Mouse (Mus musculus): ENCODE data around the gene Slc39a3.
"Not testable (repeated sequence)": the region's sequence is repeated elsewhere in the genome, so short reads cannot be mapped to it uniquely, and the experiment has no call there.

The Slc39a3 gene

GRCm38 (mm10) chr10:81045246-81045645 lies 8.0 kb upstream of the Slc39a3 start:
- not testable (repeated sequence) for DNase-seq (ENCODE audit: low spot score)

DNA sequence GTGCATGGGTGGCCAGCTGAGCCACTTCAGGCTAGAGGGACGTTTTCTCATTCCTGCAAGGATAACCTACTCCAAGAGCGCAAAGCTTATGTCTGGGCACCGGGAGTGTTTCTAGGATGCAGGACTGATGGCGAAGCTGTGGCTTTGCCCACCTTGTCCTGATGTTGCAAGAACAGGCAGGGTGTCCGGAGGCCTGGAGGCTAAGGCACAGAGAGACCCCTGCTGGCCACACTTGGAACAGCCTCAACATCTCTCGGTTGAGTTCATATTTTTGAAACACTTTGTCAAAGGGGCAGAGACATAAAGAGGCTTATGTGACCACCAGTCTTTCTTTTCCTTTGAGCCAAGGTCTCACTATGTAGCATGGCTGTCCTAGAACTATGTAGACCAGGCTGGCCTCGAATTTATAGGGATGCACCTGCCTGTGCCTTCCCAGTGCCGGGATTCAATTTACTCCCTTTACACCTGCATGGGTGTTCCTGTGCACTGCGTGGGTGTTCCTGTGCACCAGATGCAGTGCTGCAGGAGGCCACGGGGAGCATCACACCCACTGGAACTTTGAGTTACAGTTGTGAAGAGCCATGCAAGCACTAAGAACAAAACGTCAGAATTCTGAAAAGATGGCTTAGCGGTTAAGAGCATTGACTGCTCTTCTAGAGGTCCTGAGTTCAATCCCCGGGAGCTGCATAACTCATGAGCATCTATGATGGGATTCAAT lies 4.4 kb upstream of the Slc39a3 start:
- peak; percentile 38 for DNase-seq (ENCODE audit: low spot score)

DNA sequence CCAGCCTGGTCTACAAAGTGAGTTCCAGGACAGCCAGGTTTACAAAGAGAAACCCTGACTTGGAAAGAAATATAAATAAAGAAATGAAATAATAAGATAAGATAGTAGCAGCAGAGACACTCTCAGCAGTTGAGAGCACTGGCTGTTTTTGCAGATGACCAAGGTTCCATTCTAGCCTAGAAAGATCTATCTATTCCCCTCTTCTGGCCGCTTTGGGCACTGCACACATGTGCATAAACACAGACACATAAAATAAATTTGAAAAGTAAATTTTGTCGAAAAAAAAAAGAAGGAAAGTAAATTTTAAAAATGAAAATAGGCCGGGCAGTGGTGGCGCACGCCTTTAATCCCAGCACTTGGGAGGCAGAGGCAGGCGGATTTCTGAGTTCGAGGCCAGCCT lies 975 bp downstream of the Slc39a3 start:
- no peak for DNase-seq (ENCODE audit: low spot score)

DNA sequence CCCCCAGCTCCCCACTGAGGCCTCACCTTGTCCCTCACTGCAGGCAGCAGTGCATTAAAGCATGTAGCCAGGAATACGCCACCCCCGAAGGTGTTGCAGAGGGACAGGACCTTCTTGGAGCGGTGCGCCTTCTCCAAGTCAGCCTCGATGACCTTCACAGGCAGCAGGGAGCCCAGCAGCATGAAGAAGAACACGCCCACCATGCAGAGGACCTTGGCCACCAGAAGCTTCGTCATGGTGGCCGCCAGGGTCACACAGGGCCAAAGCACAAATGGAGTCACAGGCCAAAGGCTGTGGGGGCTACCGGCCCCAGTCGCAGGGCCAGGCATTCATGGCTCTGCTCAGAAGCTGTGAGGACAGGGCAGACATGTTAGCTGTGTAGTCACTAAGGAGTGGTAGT lies 3.6 kb downstream of the Slc39a3 start:
- DNase-seq (ENCODE audit: low spot score) = no peak

DNA sequence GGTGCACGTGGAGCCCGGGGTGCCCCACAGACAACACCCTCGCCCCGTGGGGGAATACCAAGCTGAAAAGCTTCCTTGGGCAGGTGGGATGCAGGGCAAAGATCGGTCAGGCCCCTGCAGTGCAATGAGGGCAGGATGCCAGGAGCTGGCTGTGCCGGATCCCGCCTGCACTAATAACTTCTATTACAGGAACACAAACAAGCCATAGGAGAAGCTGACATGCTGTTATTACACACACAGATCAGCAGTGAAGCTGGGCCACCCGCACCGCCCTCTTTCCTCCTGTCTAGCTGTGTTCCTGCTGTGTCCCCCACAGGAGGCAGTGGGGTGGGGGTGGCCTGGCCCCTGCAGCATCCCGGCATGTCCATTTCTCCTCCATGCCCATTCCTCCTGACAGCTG lies 8.2 kb downstream of the Slc39a3 start:
- DNase-seq (ENCODE audit: low spot score) = no peak

DNA sequence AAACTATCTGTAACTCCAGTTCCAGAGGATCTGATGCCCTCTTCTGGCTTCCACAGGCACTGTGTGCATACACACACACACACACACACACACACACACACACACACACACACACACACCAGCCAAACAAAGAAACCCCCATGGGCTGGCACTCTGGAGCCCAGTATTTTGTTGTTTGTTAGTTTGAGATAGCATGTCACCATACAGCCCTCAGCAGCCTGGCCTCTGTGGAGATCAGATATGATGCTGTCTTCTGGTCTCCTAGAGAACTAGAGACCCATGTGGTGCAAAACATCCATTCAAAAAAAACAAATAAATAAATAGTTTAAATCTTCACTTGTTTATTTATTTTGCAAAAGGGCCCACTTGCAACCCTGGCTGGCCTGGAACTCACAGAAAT lies 9.0 kb downstream of the Slc39a3 start:
- DNase-seq (ENCODE audit: low spot score) = no peak

DNA sequence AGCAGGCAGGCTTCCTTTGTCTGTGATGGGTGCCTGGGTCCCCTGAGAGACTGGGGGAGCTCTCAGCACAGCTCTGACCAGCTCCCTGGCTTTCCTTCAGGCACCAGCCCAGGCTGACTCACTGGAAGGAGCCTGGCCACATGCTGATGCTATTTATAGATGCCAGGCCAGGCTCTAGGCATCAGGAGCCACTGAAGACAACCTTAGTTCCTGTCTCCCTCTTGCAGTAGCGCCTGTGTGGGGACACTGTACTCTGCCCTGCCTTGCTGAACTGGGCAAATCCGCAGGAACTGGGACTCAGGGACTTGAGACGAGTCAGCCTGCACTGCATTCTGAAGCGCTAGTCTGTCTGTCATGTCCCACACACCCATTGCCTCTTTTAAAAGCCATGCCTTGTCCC lies 9.9 kb downstream of the Slc39a3 start:
- DNase-seq (ENCODE audit: low spot score) = no peak

DNA sequence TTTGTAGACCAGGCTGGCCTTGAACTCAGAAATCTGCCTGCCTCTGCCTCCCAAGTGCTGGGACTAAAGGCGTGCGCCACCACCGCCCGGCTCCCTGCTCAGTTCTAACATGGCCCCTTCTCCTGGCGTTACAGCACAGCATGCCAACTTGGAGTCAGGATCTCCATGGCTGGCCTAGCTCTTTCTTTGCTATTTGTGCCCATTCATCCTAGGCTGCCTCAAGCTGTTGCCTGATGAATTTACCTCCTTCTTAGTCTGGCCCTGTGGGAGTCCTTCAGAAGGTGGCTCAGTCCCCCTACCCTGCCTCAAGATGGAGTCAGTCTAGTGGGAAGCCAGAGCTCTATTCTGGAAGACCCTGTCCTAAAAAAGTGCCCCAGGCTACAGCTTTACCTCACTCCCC lies 10.4 kb downstream of the Slc39a3 start:
- DNase-seq (ENCODE audit: low spot score) = no peak

DNA sequence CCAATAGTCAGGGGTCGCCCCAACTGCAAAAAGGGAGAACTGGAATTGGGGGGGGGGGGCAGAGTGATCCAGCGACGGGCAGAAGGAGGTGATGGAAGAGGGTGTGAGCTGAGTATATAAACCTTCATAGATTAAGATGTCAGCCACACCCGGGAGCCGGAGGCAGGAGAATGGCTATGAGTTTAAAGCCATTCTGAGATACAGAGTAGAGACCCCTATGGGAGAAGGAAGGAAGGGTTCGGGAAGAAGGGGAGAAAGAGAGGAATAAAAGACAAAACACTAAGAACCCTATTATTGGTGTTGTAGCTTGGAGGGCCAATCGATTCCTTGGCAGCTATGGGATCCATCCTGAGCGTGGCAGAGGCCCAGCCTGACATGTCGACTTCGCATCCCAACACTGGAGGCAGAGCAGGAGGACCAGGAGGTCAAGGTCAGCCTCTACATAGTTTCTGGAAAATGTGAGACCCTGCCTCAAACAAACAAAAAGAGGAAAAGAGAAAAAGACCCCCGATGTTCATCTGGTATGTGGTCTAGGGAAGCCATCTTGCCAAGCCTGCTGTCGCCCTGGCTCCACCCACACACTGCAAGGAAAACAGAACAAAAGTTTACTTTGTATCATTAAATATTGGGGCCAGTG lies 11.5 kb downstream of the Slc39a3 start, which contains the start of gene Diras1:
Gene Diras1, minus strand, starts transcription at position 24 of the 637 bp plus-strand sequence.
- DNase-seq (ENCODE audit: low spot score) = no peak

- DNase-seq (ENCODE audit: low spot score) = no peak
Observed at GRCm38 (mm10) chr10:81025047-81025621, 12.1 kb downstream of the Slc39a3 start.

GRCm38 (mm10) chr10:81024346-81024937 lies 12.8 kb downstream of the Slc39a3 start:
- DNase-seq (ENCODE audit: low spot score) = no peak

- DNase-seq (ENCODE audit: low spot score) = no peak
Observed at GRCm38 (mm10) chr10:81022744-81023143, 14.5 kb downstream of the Slc39a3 start.

DNA sequence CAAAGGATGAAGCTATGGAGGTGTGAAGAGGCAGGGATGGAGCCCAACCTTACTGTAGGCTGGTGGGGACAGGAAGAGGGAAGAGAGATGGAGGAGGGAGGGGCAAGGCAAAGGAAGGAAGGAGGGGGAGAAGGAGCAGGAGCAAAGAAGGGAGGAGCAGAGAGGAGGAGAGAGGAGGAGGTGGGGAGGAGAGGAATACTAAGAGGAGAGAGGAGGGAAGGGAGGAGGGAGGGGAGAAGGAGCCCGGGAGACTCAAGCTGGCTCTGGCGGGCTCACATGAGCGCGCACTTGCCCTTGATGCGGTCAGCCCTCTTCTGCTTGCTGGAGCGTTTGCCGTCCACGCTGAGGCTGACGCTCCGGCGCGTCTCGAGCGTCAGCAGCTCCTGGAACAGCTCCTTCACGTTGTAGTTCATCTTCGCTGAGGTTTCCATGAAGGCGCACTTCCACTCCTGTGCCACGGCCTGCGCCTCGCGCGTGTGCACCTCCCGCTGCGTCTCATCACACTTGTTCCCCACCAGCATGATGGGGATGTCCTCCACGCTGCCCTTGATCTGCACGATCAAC lies 15.6 kb downstream of the Slc39a3 start:
- DNase-seq (ENCODE audit: low spot score) = no peak

GRCm38 (mm10) chr10:81020207-81020606 lies 17.0 kb downstream of the Slc39a3 start:
- no peak for DNase-seq (ENCODE audit: low spot score)

DNA sequence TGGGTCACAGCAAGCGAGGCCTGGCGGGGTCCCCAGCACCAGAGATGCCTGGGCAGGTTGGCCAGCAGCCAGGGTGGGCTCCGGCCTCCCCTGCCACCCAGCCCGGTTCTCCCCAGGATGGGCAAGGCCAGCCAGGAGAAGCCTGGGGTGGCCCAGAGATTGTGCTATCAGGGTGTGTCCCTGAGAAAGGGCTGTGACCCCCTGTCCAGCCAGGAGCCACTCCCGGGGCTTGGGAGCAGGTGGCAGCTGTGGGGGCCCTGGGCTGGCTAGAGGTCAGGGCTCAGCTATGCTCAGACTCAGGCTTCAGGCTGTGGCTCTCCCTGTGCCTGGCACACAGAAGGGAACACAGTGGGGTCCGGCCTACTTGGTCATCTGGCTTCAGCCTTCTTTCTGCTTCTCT lies 17.5 kb downstream of the Slc39a3 start:
- no peak for DNase-seq (ENCODE audit: low spot score)

GRCm38 (mm10) chr10:81018326-81018725 lies 18.9 kb downstream of the Slc39a3 start:
- no peak for DNase-seq (ENCODE audit: low spot score)

- peak; percentile 37 for DNase-seq (ENCODE audit: low spot score)
Observed at GRCm38 (mm10) chr10:81016645-81017044, 20.6 kb downstream of the Slc39a3 start.

GRCm38 (mm10) chr10:81015666-81016065 lies 21.6 kb downstream of the Slc39a3 start:
- no peak for DNase-seq (ENCODE audit: low spot score)

GRCm38 (mm10) chr10:81014393-81015384 lies 22.5 kb downstream of the Slc39a3 start, which contains the start of gene Gng7:
Gene Gng7, minus strand, starts transcription at chr10:81014945.
- peak; percentile 70 for DNase-seq (ENCODE audit: low spot score)

DNA sequence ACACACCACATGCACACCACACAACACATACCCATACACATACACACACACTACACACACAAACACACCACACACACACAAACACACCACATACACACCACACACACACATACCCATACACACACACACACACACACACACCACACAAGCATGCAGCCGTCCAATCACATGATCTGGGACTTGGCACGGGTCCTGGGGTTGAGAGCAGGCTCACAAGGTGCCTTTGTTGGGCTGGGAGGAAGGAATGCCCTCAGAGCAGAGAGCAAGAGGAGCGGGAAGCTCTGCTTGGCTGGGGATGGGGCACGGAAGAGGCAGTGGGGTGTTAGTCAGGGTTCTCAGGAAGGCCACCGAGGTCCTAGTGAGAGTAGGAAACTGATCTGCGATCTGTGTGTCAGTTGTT lies 26.4 kb downstream of the Slc39a3 start:
- DNase-seq (ENCODE audit: low spot score) = no peak

GRCm38 (mm10) chr10:81007240-81007639 lies 30.0 kb downstream of the Slc39a3 start:
- DNase-seq (ENCODE audit: low spot score) = no peak
